Mouse (Mus musculus): ENCODE data around the gene Fmo1. TPM values are rescaled to one million over a fixed set of nuclear protein-coding genes. Genes with fewer than 3 reads are reported as not detected.

Fmo1 gene
- polyA plus RNA-seq, 1 experiment from 2014 or later = 5.0 TPM

- no peak overlapping the region for H3K4me2 ChIP-seq (ENCODE audit: low read depth)
- whole genome bisulfite sequencing = 79% methylated on average over 4 of the region's 4 CpGs
- H3K27ac ChIP-seq (ENCODE audit: low read depth, low read length) = no peak overlapping the region
Measured at GRCm38 (mm10) chr1:162867396-162867795, 986 bp upstream of the Fmo1 start.

GRCm38 (mm10) chr1:162865493-162865830, 948 bp downstream of the Fmo1 start:
- no peaks in the 10 kb centered on the region for H3K36me3 ChIP-seq (ENCODE audit: control insufficient read depth, insufficient read depth, low read length)

More at GRCm38 (mm10) chr1:162867396-162867795, 986 bp upstream of the Fmo1 start:
- Histone ChIP-seq H3K4me3 (ENCODE audit: low read depth, low read length) (no peak overlapping the region), H3K36me3 (ENCODE audit: control insufficient read depth, insufficient read depth, low read length) (no peaks in the 10 kb centered on the region), H3K4me1 (ENCODE audit: control insufficient read depth, insufficient read depth, low read length) (no peaks in the 10 kb centered on the region), H3K27me3 (ENCODE audit: control insufficient read depth, insufficient read depth, low read length) (no peaks in the 10 kb centered on the region), H3K9me3 (ENCODE audit: control insufficient read depth, low read length) (no peaks in the 10 kb centered on the region), H3K9ac (ENCODE audit: low read length) (no peak overlapping the region)
- DNase-seq (ENCODE audit: low spot score) (no peak), ATAC-seq (ENCODE audit: insufficient read depth, low FRiP score, low TSS enrichment) (no peak)

GRCm38 (mm10) chr1:162864816-162865492, 1.5 kb downstream of the Fmo1 start:
- Histone ChIP-seq H3K27me3 (ENCODE audit: control insufficient read depth, insufficient read depth, low read length) (no peaks in the 10 kb centered on the region), H3K27ac (ENCODE audit: low read depth, low read length) (no peak overlapping the region), H3K4me2 (ENCODE audit: low read depth) (no peak overlapping the region), H3K9ac (ENCODE audit: low read length) (no peak overlapping the region), H3K36me3 (ENCODE audit: control insufficient read depth, insufficient read depth, low read length) (no peaks in the 10 kb centered on the region), H3K9me3 (ENCODE audit: control insufficient read depth, low read length) (no peaks in the 10 kb centered on the region), H3K4me3 (ENCODE audit: low read depth, low read length) (no peak overlapping the region), H3K4me1 (ENCODE audit: control insufficient read depth, insufficient read depth, low read length) (no peaks in the 10 kb centered on the region)
- no peak for ATAC-seq (ENCODE audit: insufficient read depth, low FRiP score, low TSS enrichment)
- DNase-seq (ENCODE audit: low spot score) = no peak
- 86% methylated on average over 8 of the region's 8 CpGs for WGBS

More at GRCm38 (mm10) chr1:162865493-162865830, 948 bp downstream of the Fmo1 start:
- no peaks in the 10 kb centered on the region for H3K4me1 ChIP-seq (ENCODE audit: control insufficient read depth, insufficient read depth, low read length)
- DNase-seq (ENCODE audit: low spot score) (no peak), ATAC-seq (ENCODE audit: insufficient read depth, low FRiP score, low TSS enrichment) (no peak)
- no peak overlapping the region for H3K9ac ChIP-seq (ENCODE audit: low read length)
- H3K4me2 ChIP-seq (ENCODE audit: low read depth) = no peak overlapping the region
- no peak overlapping the region for H3K4me3 ChIP-seq (ENCODE audit: low read depth, low read length)
- no peaks in the 10 kb centered on the region for H3K27me3 ChIP-seq (ENCODE audit: control insufficient read depth, insufficient read depth, low read length)
- 79% methylated on average over 3 of the region's 3 CpGs for WGBS
- no peaks in the 10 kb centered on the region for H3K9me3 ChIP-seq (ENCODE audit: control insufficient read depth, low read length)
- no peak overlapping the region for H3K27ac ChIP-seq (ENCODE audit: low read depth, low read length)

- H3K9me3 ChIP-seq (ENCODE audit: control insufficient read depth, low read length) = no peaks in the 10 kb centered on the region
- ATAC-seq (ENCODE audit: insufficient read depth, low FRiP score, low TSS enrichment) (no peak), DNase-seq (ENCODE audit: low spot score) (no peak)
- no peak overlapping the region for H3K4me2 ChIP-seq (ENCODE audit: low read depth)
- no peak overlapping the region for H3K4me3 ChIP-seq (ENCODE audit: low read depth, low read length)
- no peak overlapping the region for H3K27ac ChIP-seq (ENCODE audit: low read depth, low read length)
- 91% methylated on average over 5 of the region's 5 CpGs for WGBS
- no peaks in the 10 kb centered on the region for H3K27me3 ChIP-seq (ENCODE audit: control insufficient read depth, insufficient read depth, low read length)
- H3K36me3 ChIP-seq (ENCODE audit: control insufficient read depth, insufficient read depth, low read length) = no peaks in the 10 kb centered on the region
- no peak overlapping the region for H3K9ac ChIP-seq (ENCODE audit: low read length)
- no peaks in the 10 kb centered on the region for H3K4me1 ChIP-seq (ENCODE audit: control insufficient read depth, insufficient read depth, low read length)
Measured at GRCm38 (mm10) chr1:162864279-162864678, 2.1 kb downstream of the Fmo1 start.

DNA sequence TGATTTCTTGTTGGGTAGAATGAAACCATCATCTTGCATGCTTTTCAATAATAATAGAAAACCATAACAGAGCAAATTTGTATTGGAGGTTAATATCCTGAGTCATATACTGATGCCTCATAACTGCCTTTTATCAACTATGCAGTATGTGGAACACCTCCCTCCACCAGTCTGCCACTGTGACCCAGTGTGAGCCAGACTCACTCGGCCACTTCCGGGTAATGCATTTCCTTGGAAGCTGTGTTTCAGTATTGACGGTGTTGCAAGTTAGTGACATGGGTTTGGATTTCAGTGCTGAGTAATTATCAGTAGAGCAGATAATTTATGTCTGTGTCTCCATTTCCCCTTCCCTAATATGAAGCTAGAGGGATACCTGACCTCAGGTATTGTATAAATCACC, 2.8 kb downstream of the Fmo1 start:
- Histone ChIP-seq H3K4me3 (ENCODE audit: low read depth, low read length) (no peak overlapping the region), H3K4me2 (ENCODE audit: low read depth) (no peak overlapping the region), H3K27me3 (ENCODE audit: control insufficient read depth, insufficient read depth, low read length) (no peaks in the 10 kb centered on the region), H3K9ac (ENCODE audit: low read length) (no peak overlapping the region), H3K9me3 (ENCODE audit: control insufficient read depth, low read length) (no peaks in the 10 kb centered on the region), H3K27ac (ENCODE audit: low read depth, low read length) (no peak overlapping the region), H3K36me3 (ENCODE audit: control insufficient read depth, insufficient read depth, low read length) (no peaks in the 10 kb centered on the region), H3K4me1 (ENCODE audit: control insufficient read depth, insufficient read depth, low read length) (no peaks in the 10 kb centered on the region)
- no peak for DNase-seq (ENCODE audit: low spot score)
- WGBS = 96% methylated on average over 3 of the region's 3 CpGs
- ATAC-seq (ENCODE audit: insufficient read depth, low FRiP score, low TSS enrichment) = no peak

GRCm38 (mm10) chr1:162862328-162862727, 4.1 kb downstream of the Fmo1 start:
- Histone ChIP-seq H3K4me1 (ENCODE audit: control insufficient read depth, insufficient read depth, low read length) (no peaks in the 10 kb centered on the region), H3K36me3 (ENCODE audit: control insufficient read depth, insufficient read depth, low read length) (no peaks in the 10 kb centered on the region), H3K27me3 (ENCODE audit: control insufficient read depth, insufficient read depth, low read length) (no peaks in the 10 kb centered on the region), H3K9me3 (ENCODE audit: control insufficient read depth, low read length) (no peaks in the 10 kb centered on the region), H3K27ac (ENCODE audit: low read depth, low read length) (no peak overlapping the region), H3K9ac (ENCODE audit: low read length) (no peak overlapping the region), H3K4me3 (ENCODE audit: low read depth, low read length) (no peak overlapping the region), H3K4me2 (ENCODE audit: low read depth) (no peak overlapping the region)
- 20% methylated on average over 1 of the region's 1 CpGs for WGBS
- ATAC-seq (ENCODE audit: insufficient read depth, low FRiP score, low TSS enrichment) (no peak), DNase-seq (ENCODE audit: low spot score) (no peak)

- Histone ChIP-seq H3K27ac (ENCODE audit: low read depth, low read length) (no peak overlapping the region), H3K36me3 (ENCODE audit: control insufficient read depth, insufficient read depth, low read length) (no peaks in the 10 kb centered on the region)
- ATAC-seq (ENCODE audit: insufficient read depth, low FRiP score, low TSS enrichment) = no peak
Measured at GRCm38 (mm10) chr1:162859996-162860605, 6.3 kb downstream of the Fmo1 start.

DNA sequence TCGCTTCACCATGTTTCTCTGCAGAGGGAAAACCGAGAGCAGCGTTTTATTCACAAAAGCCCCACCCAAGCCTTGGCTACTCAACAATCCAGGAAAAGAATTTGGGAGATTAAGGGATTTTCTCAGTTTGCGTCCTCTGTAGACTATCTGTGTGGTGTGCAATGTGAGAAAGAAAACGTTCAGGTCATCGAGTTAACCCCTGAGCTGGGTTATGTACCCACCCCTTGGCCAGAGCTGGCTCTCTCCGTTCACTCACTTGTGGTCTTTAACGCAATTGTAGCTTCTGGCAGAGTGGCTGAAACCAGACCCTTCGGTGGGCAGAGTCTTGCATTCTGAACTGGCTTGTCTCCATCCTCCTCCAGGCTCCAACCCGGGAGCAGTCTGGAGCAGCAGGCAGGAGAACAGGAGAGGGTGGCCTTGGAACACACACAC, 6.8 kb downstream of the Fmo1 start:
- no peaks in the 10 kb centered on the region for H3K4me1 ChIP-seq (ENCODE audit: control insufficient read depth, insufficient read depth, low read length)
- 69% methylated on average over 10 of the region's 10 CpGs for WGBS
- H3K27me3 ChIP-seq (ENCODE audit: control insufficient read depth, insufficient read depth, low read length) = no peaks in the 10 kb centered on the region
- ATAC-seq (ENCODE audit: insufficient read depth, low FRiP score, low TSS enrichment) (no peak), DNase-seq (ENCODE audit: low spot score) (no peak)
- no peaks in the 10 kb centered on the region for H3K36me3 ChIP-seq (ENCODE audit: control insufficient read depth, insufficient read depth, low read length)
- no peak overlapping the region for H3K9ac ChIP-seq (ENCODE audit: low read length)
- H3K27ac ChIP-seq (ENCODE audit: low read depth, low read length) = no peak overlapping the region
- H3K4me2 ChIP-seq (ENCODE audit: low read depth) = no peak overlapping the region
- no peaks in the 10 kb centered on the region for H3K9me3 ChIP-seq (ENCODE audit: control insufficient read depth, low read length)
- H3K4me3 ChIP-seq (ENCODE audit: low read depth, low read length) = no peak overlapping the region

More at GRCm38 (mm10) chr1:162859996-162860605, 6.3 kb downstream of the Fmo1 start:
- Histone ChIP-seq H3K4me1 (ENCODE audit: control insufficient read depth, insufficient read depth, low read length) (no peaks in the 10 kb centered on the region), H3K4me2 (ENCODE audit: low read depth) (no peak overlapping the region), H3K9me3 (ENCODE audit: control insufficient read depth, low read length) (no peaks in the 10 kb centered on the region), H3K4me3 (ENCODE audit: low read depth, low read length) (no peak overlapping the region), H3K27me3 (ENCODE audit: control insufficient read depth, insufficient read depth, low read length) (no peaks in the 10 kb centered on the region), H3K9ac (ENCODE audit: low read length) (no peak overlapping the region)
- DNase-seq (ENCODE audit: low spot score) = no peak
- WGBS = 86% methylated on average over 9 of the region's 9 CpGs

DNA sequence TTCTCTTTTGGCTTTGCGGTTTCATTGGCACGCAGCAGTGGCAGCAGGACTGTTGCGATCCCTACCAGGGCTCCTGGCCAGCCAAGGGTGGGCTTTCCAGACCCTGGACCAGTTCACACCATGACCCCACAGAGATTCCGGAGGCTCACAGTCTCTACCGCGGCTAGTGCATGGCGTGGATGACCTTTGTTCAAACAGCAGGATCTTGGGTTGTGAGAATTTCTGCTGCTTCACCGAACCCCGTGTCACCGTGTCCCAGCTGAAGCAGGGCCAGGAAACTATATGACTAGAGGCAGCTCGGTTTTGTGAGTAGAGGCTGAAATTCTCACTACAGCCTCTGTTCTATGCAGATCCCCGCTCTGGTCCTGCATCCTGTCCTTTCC, 7.7 kb downstream of the Fmo1 start:
- Histone ChIP-seq H3K4me2 (ENCODE audit: low read depth) (no peak overlapping the region), H3K9me3 (ENCODE audit: control insufficient read depth, low read length) (no peaks in the 10 kb centered on the region), H3K4me3 (ENCODE audit: low read depth, low read length) (no peak overlapping the region), H3K4me1 (ENCODE audit: control insufficient read depth, insufficient read depth, low read length) (no peaks in the 10 kb centered on the region), H3K27me3 (ENCODE audit: control insufficient read depth, insufficient read depth, low read length) (no peaks in the 10 kb centered on the region), H3K9ac (ENCODE audit: low read length) (no peak overlapping the region), H3K36me3 (ENCODE audit: control insufficient read depth, insufficient read depth, low read length) (no peaks in the 10 kb centered on the region), H3K27ac (ENCODE audit: low read depth, low read length) (no peak overlapping the region)
- WGBS = 67% methylated on average over 12 of the region's 12 CpGs
- no peak for DNase-seq (ENCODE audit: low spot score)
- ATAC-seq (ENCODE audit: insufficient read depth, low FRiP score, low TSS enrichment) = no peak
